Mouse (Mus musculus) ES-Bruce4 (cell line): Measurements from ENCODE around the gene Ambra1.

ENCODE experiments used
- CTCF ChIP-seq: IDR thresholded peaks from one replicate; pipeline ENCODE4 v1.8.1; 2011; ENCODE audit warnings: low read depth, low read length
- EP300 ChIP-seq: IDR thresholded peaks from 2 replicates; pipeline ENCODE4 v1.6.1; 2011; ENCODE audit warnings: low read depth, low read length; ENCODE audit not compliant: insufficient read depth

DNA sequence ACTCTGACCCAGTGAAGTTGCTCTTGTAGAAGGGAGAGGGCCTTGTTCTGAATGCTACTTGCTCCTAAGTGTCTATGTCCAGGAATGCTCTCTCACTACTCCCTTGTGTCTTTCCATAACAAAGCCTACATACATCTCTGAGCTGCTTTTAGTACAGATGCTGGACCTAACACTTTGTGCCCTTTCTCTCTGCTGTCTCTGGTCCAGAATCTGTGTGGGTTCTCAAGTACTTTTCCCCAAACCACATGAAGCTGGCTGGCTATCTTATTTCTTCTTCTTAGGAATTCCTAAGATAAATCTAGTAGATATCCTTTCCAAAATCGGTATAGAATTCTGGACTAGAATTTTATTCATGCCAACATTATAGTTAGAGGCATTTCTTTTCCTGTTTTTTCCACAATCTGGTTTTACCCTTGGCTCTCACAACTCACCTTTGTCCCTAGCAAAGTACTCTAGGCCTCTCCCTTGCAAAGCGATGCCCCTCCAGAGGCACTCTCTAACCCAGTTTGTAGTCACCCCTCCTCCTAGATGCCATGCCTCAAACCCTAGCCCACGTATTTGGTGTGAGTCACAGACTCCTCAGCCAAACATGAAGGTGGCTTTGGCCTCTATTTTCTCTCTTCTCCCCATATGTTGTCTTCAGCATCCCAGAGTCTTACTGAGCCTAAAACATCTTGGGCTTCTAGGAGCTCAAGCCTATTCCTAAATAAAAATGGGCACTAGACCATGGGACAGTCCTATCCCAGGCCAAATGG, 173.4 kb downstream of the Ambra1 start:
- TF ChIP-seq CTCF: no peak
- TF ChIP-seq EP300: no peak
